Mouse (Mus musculus) small intestine, adult 10 weeks (tissue): ENCODE measurements around the gene Olfr893. TPM values are rescaled to one million over a fixed set of nuclear protein-coding genes. Genes with fewer than 3 reads are reported as not detected.

ENCODE experiments used
- polyA plus RNA-seq: library from polyadenylated mRNA; stranded (reverse); fragments of 350-450 nt; fragmentation: Illumina TruSeq; extraction: RNeasy Lipid Tissue Mini Kit (QIAGEN cat#74804); gene quantifications from one replicate; pipeline ENCODE4 v1.2.3, GENCODE M21; 2014; ENCODE audit warnings: low replicate concordance

Olfr893 gene
- not detected for polyA plus RNA-seq

GRCm38 (mm10) chr9:38208065-38208464 lies at the start of gene Olfr893:
Olfr893 (plus strand) TSS chr9:38208365.

GRCm38 (mm10) chr9:38180721-38181120 lies 27.4 kb upstream of the Olfr893 start, which contains the start of gene Olfr891:
Olfr891 (minus strand) TSS chr9:38180821.

GRCm38 (mm10) chr9:38217755-38218154 lies 9.6 kb downstream of the Olfr893 start, which contains the start of gene Olfr894:
Olfr894 (plus strand) TSS chr9:38218055.

GRCm38 (mm10) chr9:38252474-38252873 lies 44.3 kb downstream of the Olfr893 start, which contains the start of gene Olfr143:
Olfr143 (plus strand) TSS chr9:38252774.

Other genes starting within 250 kb of the Olfr893 start
- gene Olfr881, start 216.5 kb upstream of the Olfr893 start, polyA plus RNA-seq = not detected
- not detected for gene Olfr883, start 182.6 kb upstream of the Olfr893 start, polyA plus RNA-seq
- not detected for gene Olfr884, start 161.8 kb upstream of the Olfr893 start, polyA plus RNA-seq
- not detected for gene Olfr885, start 147.0 kb upstream of the Olfr893 start, polyA plus RNA-seq
- gene Olfr887, start 124.3 kb upstream of the Olfr893 start, polyA plus RNA-seq = not detected
- gene Olfr888, start 100.2 kb upstream of the Olfr893 start, polyA plus RNA-seq = not detected
- gene Olfr889, start 93.2 kb upstream of the Olfr893 start, polyA plus RNA-seq = not detected
- gene Olfr890, start 65.8 kb upstream of the Olfr893 start, polyA plus RNA-seq = not detected
- gene Olfr891, start 27.5 kb upstream of the Olfr893 start, polyA plus RNA-seq = not detected
- not detected for gene Olfr894, start 9.7 kb downstream of the Olfr893 start, polyA plus RNA-seq
- gene Olfr143, start 44.4 kb downstream of the Olfr893 start, polyA plus RNA-seq = not detected
- not detected for gene Olfr895, start 59.5 kb downstream of the Olfr893 start, polyA plus RNA-seq
- not detected for gene Olfr896-ps1, start 82.7 kb downstream of the Olfr893 start, polyA plus RNA-seq
- not detected for gene Olfr25, start 120.7 kb downstream of the Olfr893 start, polyA plus RNA-seq
- gene Olfr898, start 140.0 kb downstream of the Olfr893 start, polyA plus RNA-seq = not detected
- gene Olfr250, start 158.5 kb downstream of the Olfr893 start, polyA plus RNA-seq = not detected
- gene Olfr251, start 168.7 kb downstream of the Olfr893 start, polyA plus RNA-seq = not detected
- not detected for gene Olfr147, start 193.3 kb downstream of the Olfr893 start, polyA plus RNA-seq
- gene Olfr901, start 221.1 kb downstream of the Olfr893 start, polyA plus RNA-seq = not detected
- gene Olfr902, start 239.3 kb downstream of the Olfr893 start, polyA plus RNA-seq = not detected